Mouse (Mus musculus) E14TG2a.4 (cell line): ENCODE data around the gene Magea3.
"Not testable (repeated sequence)": the region's sequence is repeated elsewhere in the genome, so short reads cannot be mapped to it uniquely, and the experiment has no call there.

Source experiments
- H3K27me3 ChIP-seq: 2 replicates; pipeline ENCODE4 v1.6.1; 2014; ENCODE audit warnings: low read length, control low read depth; ENCODE audit not compliant: insufficient read depth
- H3K36me3 ChIP-seq: 2 replicates; pipeline ENCODE4 v1.6.1; 2014; ENCODE audit warnings: low read length, control low read depth; ENCODE audit not compliant: insufficient read depth
- H3K4me1 ChIP-seq: replicated peaks from 2 replicates; pipeline ENCODE4 v1.6.1; 2014; ENCODE audit warnings: low read depth, low read length, control low read depth
- H3K4me3 ChIP-seq: replicated peaks from 2 replicates; pipeline ENCODE4 v1.5.1; 2014; ENCODE audit warnings: mild to moderate bottlenecking, low read length
- H3K9me3 ChIP-seq: 2 replicates; pipeline ENCODE4 v1.6.1; 2014; ENCODE audit warnings: low read length, control low read depth

Gene Magea3

GRCm38 (mm10) chrX:154949405-154949804 is at the start of gene Magea3:
Gene Magea3 (minus strand): TSS chrX:154949505.
- H3K27me3 ChIP-seq, H3K9me3 ChIP-seq, H3K36me3 ChIP-seq, H3K4me3 ChIP-seq, H3K4me1 ChIP-seq: not testable (repeated sequence)

GRCm38 (mm10) chrX:154995750-154996149 is 46.4 kb upstream of the Magea3 start, which contains the start of gene Magea8:
Gene Magea8 (minus strand): TSS chrX:154995850.
- not testable (repeated sequence) for H3K4me3 ChIP-seq, H3K36me3 ChIP-seq, H3K9me3 ChIP-seq, H3K4me1 ChIP-seq, H3K27me3 ChIP-seq

- not testable (repeated sequence) for H3K27me3 ChIP-seq, H3K4me1 ChIP-seq, H3K4me3 ChIP-seq, H3K9me3 ChIP-seq, H3K36me3 ChIP-seq
Observed at GRCm38 (mm10) chrX:154935887-154936286, 13.4 kb downstream of the Magea3 start, which contains the start of gene Magea6. Gene Magea6 (minus strand): TSS chrX:154935987.
